Mouse (Mus musculus) heart, postnatal 36 days (tissue): ENCODE data around the gene Krt24. TPM values are rescaled to one million over a fixed set of nuclear protein-coding genes. Genes with fewer than 3 reads are reported as not detected.

Experiments
- DNase-seq, 2 experiments: peaks; one replicate each; pipeline ENCODE4 v3.0.0; 2021 to 2022
- intact Hi-C: fragments of 180-260 bp; cut with DNase I; formaldehyde crosslinking; loops from one replicate; pipeline ENCODE4 v1.15.1; 2025
- total RNA-seq, 2 experiments: library from RNA; stranded (reverse); gene quantifications; 2 replicates each; pipeline ENCODE4 v1.2.3; 2021

Gene Krt24
- total RNA-seq, result not detected

DNA sequence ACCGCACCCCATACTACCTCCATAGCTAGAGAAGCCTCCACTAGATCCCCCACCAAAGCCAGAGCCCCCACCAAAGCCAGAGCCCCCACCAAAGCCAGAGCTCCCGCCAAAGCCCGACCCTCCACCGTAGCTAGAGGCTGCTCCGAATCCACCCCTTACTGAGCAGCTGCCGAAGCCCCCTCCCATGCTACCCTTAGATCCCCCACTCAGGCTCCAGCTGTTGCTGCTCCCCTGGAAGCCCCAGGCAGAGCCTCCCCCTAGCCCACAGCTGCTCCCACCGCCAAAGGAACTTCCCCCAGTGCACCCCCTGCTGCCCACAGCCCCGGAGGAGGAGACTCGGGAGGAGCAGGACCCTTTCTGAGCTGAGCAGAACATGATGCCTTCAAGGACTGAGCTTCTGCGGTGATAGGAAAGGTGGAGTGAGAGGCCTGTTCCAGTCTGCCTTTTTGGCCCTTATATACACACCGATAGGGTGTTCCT, at the start of gene Krt24:
Krt24 (minus strand) TSS at position 430 of the 480 bp plus-strand sequence.
- intact Hi-C loops, result no loop called here
- no peak for DNase-seq

DNA sequence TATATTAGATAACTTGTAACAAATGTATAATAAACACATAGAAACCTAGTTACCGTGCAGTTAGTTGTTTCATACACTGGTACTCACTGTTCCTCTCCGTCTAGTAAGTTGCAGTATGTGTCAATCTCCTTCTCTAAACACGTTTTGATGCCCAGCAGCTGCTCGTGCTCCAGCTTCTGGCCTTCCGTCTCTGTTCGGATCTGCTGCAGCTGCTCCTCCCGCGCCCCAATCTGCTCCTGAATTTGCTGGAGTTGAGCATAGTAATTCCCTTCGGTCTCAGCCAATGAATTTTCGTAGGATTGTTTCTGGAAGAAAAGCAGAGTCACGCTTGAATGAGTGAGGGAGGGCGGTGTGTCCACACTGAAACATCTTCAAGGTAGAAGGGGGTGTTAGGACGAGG, 48.4 kb upstream of the Krt24 start:
- DNase-seq, result no peak
- intact Hi-C loops, result no loop called here

DNA sequence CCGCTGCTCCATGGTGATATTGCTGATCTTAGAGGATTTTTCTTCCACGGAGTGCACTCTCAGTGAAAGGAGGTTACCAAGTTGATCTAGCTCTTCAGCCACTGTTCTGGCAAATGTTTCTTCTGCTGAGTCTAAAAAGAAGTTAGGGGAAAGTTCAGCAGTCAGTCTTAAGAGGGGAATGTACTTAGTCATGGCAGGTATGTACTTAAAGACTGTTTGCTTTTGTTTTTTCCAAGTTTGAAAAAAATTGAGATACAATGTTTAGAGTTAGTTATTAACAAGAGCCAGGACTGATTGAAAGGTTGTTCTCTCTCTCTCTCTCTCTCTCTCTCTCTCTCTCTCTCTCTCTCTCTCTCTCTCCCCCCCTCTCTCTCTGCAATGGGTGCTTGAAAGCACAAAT, 44.6 kb upstream of the Krt24 start:
- no peak for DNase-seq
- intact Hi-C loops, result no loop called here

DNA sequence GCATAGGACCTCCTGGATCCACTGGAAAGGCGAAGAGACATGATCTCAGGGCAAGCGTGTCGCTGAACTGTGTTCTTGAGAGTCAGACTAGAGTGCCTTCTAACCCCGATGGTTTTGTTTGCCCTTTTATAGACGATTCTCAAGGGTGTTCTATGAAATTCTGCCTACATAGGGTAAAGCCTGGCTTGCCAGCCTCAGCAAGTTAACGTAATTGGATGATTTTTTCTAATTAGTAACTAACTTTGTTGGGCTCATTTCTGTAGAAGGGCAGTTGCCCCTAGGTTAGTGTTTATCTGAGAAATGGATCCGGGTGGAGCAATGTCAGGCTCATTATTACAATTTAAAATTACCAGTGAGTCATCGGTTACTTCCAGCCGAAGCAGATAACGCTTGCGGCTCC, 37.8 kb upstream of the Krt24 start, which contains the start of gene Krt25:
Krt25 (minus strand) TSS at position 101 of the 400 bp plus-strand sequence.
- intact Hi-C loops, result no loop called here
- DNase-seq, result no peak

DNA sequence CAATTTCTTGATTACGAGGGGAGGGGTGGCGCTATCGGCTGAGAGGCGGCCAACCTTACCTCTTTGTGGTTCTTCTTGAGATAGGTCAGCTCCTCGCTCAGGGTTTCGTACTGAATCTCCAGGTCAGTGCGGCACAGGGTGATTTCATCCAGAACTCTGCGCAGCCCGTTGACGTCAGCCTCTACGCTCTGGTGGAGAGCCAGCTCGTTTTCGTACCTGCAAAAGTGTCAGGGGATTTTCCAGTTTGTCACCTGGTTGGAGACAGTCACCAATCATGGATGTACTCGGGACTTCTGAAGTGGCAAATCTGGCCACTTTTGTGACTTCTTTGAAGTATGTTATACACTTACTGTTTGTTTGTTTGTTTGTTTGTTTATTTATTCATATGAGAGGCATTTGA, 36.0 kb upstream of the Krt24 start:
- DNase-seq, result no peak
- intact Hi-C loops, result no loop called here

DNA sequence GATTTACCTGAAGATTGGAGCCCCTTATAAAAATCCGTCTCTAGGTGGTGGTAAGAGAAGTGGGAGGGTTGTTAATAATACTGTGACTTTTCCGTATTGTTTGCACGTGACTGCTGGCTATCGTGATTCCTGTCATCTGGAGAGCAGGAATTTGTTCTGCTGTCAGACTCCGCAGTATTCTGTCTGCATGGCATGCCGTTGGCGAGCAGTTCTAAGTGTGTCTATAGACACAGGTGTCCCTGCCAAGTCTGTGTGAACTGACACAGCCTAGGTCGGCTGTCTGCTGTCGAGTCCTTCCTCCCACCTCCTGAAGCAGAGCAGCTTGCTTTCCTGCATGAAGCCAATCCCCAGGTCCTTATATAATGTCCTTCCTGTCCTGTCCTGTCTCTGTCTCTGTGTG, 34.1 kb upstream of the Krt24 start:
- no peak for DNase-seq
- intact Hi-C loops, result no loop called here

DNA sequence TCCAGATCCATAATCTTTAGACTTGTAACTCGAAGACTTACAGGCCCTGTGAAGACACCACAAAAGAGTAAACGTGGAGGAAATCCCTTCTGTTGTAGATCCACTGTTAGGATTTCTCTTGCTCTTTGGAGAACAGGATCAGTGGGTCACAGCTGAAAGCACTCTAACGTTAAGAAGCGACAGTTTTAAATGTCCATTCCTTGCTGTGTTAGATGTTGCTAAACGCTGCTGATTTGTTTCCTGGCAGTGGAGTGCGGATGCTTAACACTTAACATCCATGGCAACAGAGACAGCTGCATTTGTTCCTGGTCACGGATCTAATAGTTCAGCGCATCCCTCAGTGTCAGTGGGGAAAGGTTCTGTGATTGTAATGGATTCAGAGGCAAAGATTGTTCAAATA, 31.5 kb upstream of the Krt24 start:
- intact Hi-C loops, result no loop called here
- no peak for DNase-seq

DNA sequence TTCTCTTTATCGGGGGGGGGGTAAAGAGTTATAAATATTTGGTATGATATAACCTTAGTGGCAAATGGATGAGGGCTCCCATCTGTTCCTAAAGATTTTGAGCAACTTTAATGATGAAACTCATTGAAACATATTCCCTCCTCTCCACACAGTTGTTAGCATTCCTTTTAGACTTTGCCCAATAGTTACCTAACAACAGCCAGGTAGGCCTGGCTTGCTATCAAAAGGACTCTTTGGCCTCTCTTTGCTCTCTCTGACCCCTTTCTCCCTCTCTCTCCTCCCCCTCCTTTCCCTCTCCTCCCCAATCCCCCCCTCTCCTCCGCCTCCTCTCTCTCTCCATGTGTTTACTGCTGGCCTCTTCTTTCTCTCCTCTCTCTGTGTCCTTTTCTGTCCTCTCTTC, 29.5 kb upstream of the Krt24 start:
- intact Hi-C loops, result no loop called here
- no peak for DNase-seq

DNA sequence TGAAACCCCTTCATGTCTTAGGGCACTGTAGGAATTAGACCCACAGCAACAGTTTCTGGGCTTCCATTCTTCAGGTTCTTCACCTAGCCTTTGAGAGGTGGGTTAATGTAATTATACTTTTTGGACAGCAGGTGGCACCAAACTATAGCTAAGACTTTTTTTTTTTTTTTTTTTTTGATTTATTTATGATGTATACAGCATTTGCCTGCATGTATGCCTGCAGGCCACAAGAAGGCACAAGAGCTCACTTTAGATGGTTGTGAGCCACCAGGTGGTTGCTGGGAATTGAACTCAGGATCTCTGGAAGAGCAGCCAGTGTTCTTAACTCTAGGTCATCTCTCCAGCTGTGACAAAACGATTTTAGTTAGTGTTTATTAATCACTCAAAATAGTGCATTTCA, 25.8 kb upstream of the Krt24 start:
- intact Hi-C loops, result loop anchor here (2.0 kb wide), 1 partner anchor 54 kb away; no protein-coding TSS in a partner anchor
- peak in 1 of 2 experiments; percentile 2 for DNase-seq

DNA sequence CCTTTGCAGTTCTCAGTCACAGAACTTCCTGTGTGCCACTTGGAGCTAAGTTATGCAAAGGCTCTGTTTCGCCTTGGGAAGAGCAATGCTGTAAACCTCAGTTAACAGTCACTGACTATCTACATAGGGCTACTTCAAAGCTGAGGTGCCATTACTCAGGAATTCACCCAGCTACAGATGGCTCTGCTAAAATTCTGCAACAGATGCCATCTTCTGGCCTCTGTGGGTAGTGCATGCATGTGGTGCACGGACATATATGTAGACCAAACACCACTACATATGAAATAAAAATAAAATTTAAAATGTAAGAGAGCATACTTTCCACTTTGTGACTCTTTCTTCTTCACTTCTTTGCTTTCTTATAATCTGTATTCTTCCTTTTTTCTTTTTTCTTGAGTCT, 22.5 kb upstream of the Krt24 start:
- peak; percentile 43 to 67 for DNase-seq
- intact Hi-C loops, result loop anchor here (1.0 kb wide), 1 partner anchor 118 kb away; no protein-coding TSS in a partner anchor

DNA sequence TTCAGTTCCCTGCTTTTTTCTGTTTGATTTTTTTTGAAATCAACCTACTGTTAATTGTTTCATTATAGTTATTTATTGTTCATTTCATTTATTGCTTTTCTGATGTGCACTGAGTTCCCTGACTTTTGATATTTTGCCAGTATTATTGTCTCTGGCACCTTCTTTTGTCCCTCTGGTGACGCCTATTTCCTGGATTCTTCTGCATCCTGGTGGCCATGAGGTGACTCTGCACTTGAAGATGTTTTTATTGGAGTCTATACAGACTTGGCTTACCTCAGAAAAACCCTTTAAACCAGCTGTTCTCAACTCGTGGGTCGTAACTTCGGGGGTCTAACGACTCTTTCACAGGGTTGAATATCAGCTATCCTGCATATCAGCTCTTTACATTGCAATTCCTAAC, 10.0 kb upstream of the Krt24 start:
- intact Hi-C loops, result no loop called here
- no peak for DNase-seq

DNA sequence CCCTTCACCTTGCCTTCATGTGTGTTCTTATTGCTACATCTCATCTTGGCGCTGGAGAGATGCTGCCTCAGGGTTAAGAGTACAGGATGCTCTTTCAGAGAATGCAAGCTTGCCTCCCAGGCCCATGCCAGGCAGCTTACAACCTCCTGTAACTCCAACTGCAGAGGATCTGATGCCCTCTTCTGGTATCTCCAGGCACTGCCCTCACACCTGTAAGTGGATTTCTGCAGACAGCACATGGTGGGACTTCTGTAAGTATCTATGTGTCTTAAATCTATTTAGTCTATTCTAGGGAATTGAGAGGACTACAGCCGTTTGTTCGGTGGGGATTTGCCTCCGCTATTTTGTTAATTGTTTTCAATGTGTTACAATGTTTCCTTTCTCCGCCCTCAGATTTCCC, 7.8 kb upstream of the Krt24 start:
- intact Hi-C loops, result loop anchor here (1.0 to 5.0 kb wide), 3 partner anchors 46 to 104 kb away; no protein-coding TSS in a partner anchor
- peak; percentile 22 to 37 for DNase-seq

DNA sequence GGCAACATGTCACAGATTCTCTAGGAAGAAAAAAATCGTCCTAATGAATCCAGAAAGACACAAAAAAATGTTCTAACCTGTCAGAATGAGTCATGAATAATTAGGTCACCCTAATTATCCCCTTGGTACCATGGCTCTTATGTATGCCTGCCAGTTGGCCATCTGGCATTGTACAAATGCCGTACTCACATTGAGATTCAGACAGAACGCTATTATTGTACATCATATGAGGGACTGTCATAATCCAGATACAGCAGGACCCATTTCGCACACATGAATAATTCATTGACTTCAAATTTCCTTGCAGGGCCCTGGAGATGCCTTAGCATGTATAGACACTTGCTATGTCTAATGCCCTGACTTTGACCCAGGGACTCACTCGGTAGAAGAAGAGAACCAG, 1.1 kb downstream of the Krt24 start:
- intact Hi-C loops, result no loop called here
- no peak for DNase-seq

DNA sequence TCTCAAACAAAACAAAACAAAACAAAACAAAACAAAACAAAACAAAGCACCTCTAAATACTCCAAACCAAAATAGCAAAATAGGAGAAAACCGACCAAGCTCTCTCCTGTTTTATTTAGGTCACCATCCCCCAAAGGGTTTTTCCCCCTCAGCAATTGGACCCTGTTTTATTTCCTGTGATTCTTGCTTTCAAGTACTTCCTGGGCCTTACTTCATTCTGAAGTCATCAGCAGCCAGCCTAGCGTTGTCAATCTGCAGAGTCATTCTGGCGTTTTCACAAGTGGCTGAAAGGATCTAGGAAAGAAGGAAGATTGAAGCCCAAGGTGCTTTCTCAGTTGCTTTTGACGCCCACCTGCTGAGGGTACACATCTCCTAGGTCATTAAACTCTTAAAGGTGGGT, 1.7 kb downstream of the Krt24 start:
- intact Hi-C loops, result no loop called here
- DNase-seq, result no peak

DNA sequence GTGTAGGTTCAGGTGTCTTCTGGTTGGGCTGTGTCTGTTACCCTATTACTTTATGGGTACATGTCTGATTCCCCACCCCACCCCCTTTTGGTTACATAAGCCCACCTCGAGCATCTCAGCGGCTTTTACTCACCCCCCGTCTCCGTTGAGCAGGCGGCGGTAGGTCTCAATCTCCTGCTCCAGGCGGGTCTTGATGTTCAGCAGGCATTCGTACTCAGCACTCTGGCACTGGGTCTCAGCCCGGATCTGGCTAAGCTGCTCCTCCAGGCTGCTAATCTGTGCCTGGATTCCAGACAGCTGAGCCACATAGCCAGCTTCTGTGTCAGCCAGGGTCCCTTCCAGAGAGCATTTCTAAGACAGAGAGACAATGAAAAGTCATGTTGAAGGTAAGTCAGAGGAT, 3.9 kb downstream of the Krt24 start:
- intact Hi-C loops, result no loop called here

DNA sequence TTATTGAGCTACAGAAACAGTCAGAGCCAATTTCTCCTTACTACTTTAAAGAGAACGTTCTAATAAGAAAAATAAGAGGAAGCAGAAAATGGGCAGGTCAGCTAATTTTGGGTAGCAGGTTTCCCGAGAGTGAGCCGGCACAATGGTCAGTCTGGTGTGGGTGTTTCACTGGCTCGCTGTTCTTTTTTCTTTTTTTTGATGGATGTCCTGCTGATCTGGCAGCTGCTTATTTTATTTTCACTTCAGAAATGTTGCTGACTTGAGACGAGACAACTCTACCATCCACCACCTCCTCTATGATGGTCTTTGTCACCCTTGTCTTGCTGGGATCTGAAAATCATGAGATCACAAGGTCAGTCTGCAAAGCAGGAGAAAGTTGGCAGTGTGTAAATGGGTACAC, 5.1 kb downstream of the Krt24 start:
- DNase-seq, result no peak
- intact Hi-C loops, result no loop called here

More for the DNA sequence above, 3.9 kb downstream of the Krt24 start:
- no peak for DNase-seq

DNA sequence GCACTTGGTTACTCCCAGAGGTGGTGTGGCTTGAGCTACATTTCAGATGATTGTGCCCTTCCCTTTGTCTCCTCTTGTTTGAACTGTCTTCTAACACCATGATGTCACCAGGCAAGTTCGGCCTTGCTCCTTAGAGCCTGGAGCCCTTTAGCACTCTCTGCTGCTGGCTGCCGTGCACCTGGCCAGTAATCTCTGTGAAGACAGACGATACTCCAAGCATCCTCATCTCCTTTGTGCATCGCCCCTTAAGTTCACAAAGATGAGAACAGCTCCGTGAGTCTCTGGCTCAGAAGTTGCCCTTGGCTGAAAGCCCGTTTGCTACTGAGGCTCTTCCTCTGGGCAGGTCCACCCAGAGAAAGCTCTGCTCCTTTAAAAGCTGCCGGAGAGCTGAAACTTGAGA, 8.3 kb downstream of the Krt24 start:
- intact Hi-C loops, result no loop called here
- no peak for DNase-seq

DNA sequence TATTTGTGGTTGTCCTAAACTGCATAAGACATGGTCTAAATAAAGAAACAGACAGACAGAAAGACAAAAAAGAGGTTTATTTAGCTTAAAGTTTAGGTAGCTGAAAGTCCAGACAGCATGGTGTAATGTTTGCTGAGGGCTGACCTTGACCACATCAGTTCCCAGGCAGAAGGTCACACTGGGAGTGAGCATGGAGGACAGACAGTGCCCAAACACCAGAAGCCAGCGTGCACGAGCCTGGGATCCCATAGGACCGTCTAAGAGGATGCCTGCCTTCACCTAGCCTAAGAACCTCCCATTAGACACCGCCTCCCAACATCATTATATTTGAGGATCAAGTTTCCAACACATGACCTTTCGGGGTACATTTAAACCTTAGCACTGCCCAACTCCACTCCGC, 9.4 kb downstream of the Krt24 start:
- DNase-seq, result no peak
- intact Hi-C loops, result no loop called here

DNA sequence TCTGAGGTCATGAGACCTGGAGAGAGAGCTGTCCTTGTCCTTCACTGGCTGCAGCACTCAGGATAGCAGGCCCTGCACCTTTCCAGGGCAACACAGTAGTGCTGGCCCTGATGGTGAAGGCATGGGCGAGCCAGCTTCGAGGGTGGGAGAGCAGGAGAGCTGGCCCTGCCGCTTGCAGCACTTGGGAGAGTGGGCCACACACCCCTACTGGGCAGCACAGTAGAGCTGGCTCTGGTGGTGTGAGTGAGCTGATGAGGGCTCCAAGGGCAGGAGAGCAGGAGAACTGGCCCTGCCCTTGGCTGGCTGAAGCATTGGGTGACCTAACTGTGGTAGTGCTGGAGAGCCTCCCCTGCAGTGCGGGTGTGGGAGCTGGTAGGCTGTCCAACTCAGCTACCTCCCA, 12.3 kb downstream of the Krt24 start:
- no peak for DNase-seq
- intact Hi-C loops, result no loop called here

DNA sequence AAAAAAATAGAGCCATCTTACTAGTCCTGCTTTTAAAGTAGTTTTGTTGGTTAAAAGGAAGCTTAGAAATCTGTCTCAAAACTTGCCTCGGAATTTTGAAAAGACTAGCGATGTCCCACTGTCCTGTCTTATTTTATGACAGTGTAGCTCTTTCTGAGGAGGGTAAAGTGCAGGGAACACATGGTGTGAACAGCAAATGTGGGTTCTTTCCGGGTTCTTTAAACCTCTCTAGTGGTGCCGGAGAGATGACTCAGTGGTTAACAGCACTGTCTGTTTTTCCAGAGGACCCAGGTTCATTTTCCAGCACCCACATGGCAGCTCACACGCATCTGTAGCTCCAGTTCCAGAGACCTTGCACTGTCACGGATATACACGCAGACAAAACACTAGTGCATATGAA, 15.9 kb downstream of the Krt24 start:
- intact Hi-C loops, result no loop called here
- DNase-seq, result no peak

DNA sequence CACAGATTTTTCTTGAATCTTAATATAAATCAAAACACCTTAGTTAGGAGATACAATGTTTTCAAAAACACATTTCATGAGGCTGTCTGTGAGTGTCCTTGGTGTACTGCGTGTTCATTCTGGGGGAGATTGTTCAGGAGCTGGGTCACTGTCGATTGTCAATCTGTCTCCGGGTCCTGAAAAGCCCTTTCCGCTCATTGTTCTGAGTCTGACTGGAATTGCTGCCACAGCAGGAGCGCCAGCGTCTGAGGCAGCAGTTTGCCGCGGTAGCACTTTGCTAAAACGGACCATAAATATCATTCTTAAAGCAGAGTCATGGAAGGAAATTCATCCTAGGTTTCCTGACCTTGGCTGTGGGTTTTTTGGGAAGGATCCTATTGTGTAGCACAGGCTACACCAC, 19.3 kb downstream of the Krt24 start:
- intact Hi-C loops, result no loop called here
- peak in 1 of 2 experiments; percentile 11 for DNase-seq

DNA sequence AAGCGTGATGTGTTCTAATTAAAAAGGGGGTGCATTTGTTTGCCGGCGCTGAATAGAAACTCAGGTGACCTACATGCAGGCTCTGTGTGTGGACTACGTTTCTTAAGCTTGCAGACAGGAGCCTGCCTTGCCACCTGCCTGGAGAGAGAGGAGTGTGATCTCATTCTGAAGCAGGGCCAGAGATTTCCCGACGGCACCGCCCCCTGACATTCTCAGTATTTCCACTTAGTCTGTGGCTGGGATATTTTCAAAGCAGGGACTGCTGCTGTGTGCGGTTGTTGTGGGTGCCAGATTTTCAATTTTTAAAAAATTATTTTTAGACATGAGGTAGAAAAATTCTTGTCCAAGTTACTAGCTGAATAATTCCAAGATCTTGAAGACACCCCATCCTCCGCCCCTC, 19.8 kb downstream of the Krt24 start:
- intact Hi-C loops, result no loop called here
- DNase-seq, result no peak

DNA sequence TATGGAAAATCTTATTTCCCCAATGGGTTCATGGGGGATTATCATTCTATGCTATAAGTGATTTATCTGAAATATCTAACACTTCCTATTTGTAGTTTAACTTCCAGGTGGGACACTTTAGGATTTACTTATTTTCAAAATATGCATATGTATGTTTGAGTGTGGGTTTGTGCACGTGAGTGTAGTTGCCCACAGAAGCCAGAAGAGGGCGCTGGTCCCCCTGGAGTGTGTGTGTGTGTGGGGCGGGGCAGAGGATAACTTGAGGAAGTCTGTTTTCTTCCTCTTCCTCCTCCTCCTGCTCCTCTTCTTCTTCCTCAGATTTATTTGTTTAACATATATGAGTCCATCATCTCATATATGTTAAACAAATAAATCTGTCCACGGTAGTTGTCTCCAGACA, 28.8 kb downstream of the Krt24 start:
- intact Hi-C loops, result no loop called here
- DNase-seq, result no peak
